Mouse (Mus musculus) intestine, postnatal 0 days (tissue): ENCODE measurements around the gene Hbq1a. TPM values are rescaled to one million over a fixed set of nuclear protein-coding genes. Genes with fewer than 3 reads are reported as not detected.

Source experiments
- ATAC-seq: fragments of 200-750 bp; cut with Nextera tagmentation; 2 replicates; pipeline ENCODE4 v1.8.0; 2017; ENCODE audit warnings: mild to moderate bottlenecking, moderate TSS enrichment, moderate library complexity
- H3K27ac ChIP-seq: fragments of 300-500 bp; sonication (generic); 2 replicates; pipeline ENCODE4 v1.5.1; 2014; ENCODE audit warnings: mild to moderate bottlenecking, low read depth, low read length, moderate library complexity
- H3K27me3 ChIP-seq: fragments of 300-500 bp; sonication (generic); replicated peaks from 2 replicates; pipeline ENCODE4 v1.6.1; 2014; ENCODE audit warnings: low read length, mixed read lengths; ENCODE audit not compliant: control insufficient read depth, insufficient read depth
- H3K36me3 ChIP-seq: fragments of 300-500 bp; sonication (generic); 2 replicates; pipeline ENCODE4 v1.6.1; 2014; ENCODE audit warnings: mild to moderate bottlenecking, moderate library complexity; ENCODE audit not compliant: control insufficient read depth, insufficient read depth
- H3K4me1 ChIP-seq: fragments of 300-500 bp; sonication (generic); replicated peaks from 2 replicates; pipeline ENCODE4 v1.6.1; 2014; ENCODE audit warnings: antibody characterized with exemption, low read length, mixed read lengths; ENCODE audit not compliant: control insufficient read depth, insufficient read depth
- H3K4me2 ChIP-seq: fragments of 300-500 bp; sonication (generic); replicated peaks from 2 replicates; pipeline ENCODE4 v1.6.1; 2014; ENCODE audit warnings: low read depth, mild to moderate bottlenecking, moderate library complexity
- H3K4me3 ChIP-seq: fragments of 300-500 bp; sonication (generic); 2 replicates; pipeline ENCODE4 v1.5.1; 2014; ENCODE audit warnings: low read depth, low read length
- H3K9ac ChIP-seq: fragments of 300-500 bp; sonication (generic); 2 replicates; pipeline ENCODE4 v1.6.1; 2014; ENCODE audit warnings: mild to moderate bottlenecking, low read depth, low read length
- H3K9me3 ChIP-seq: fragments of 300-500 bp; sonication (generic); 2 replicates; pipeline ENCODE4 v1.6.1; 2016; ENCODE audit warnings: mixed run types; ENCODE audit not compliant: control insufficient read depth
- CTCF ChIP-seq: sonication (generic); IDR thresholded peaks from 2 replicates; pipeline ENCODE4 v1.5.1; 2016; ENCODE audit warnings: low read depth, mild to moderate bottlenecking, control low read depth, antibody characterized with exemption, moderate library complexity
- WGBS: fragments of 180-500 bp; shearing (Covaris S2); extraction: QIAGEN DNeasy Blood & Tissue Kit; methylation state at CpG from one replicate; pipeline ENCODE4 v1.1.7; 2014; 5-methylcytosine and 5-hydroxymethylcytosine counted together
- polyA plus RNA-seq: library from polyadenylated mRNA; unstranded; fragments of >200 nt; fragmentation: Nextera tagmentation; extraction: Ambion mirVana; gene quantifications from 2 replicates; pipeline ENCODE4 v1.2.1, GENCODE M21; 2015

Hbq1a gene
- polyA plus RNA-seq, 1 experiment from 2014 or later: 0.21 TPM

DNA sequence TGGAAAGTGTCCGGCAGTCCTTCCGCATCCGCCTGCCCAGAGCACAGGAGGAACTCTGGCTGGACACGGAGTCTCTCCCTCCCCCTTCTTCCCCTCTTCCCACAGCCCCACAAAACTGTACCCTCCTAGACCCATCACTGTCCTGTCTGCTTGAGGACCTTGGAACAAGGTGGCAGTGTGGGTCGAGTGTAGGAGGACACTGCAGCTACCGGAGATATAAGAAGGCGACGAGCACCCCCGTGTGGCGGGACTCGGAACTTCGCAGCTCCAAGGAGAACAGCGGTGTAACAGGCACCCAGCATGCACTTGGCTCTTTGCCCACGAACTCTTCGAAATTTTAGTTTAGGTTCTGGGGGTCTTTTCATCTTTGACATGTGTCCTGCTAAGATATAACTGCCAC lies 24.7 kb downstream of the Hbq1a start:
- Histone ChIP-seq H3K27ac (no peak overlapping the region), H3K4me1 (no peaks in the 10 kb centered on the region), H3K9me3 (no peaks in the 10 kb centered on the region), H3K36me3 (no peaks in the 10 kb centered on the region), H3K27me3 (no peaks in the 10 kb centered on the region), H3K4me3 (peak overlapping the region; percentile 21; the same call in 1 of the 2 replicates), H3K9ac (0 out of 2 replicates have a peak overlapping the region, but pooled peaks have one; percentile 3), H3K4me2 (peak overlapping the region; percentile 59)
- TF ChIP-seq CTCF: peak; percentile 93
- ATAC-seq: peak; percentile 72
- 14% methylated on average over 15 of the region's 15 CpGs for whole genome bisulfite sequencing

DNA sequence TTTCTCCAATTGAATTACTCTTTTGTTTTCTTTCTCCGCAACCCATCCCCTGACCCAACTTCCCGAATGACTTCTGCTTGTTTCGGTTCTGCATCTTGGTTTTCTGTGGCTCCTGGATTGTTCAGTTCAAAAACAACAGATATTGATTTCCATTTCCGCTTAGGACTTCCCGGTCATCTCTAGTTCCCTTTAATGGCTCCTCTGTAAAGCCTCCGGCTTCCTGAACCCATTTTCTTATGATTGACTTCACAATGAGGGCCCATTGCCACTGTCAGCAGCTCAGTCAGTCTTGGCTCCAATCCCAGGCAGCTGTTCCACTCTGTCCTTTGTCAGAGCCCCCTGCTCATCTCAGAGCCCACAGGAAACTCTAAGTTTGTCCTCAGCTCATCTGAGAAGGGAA lies 31.2 kb downstream of the Hbq1a start:
- Histone ChIP-seq H3K9me3 (no peaks in the 10 kb centered on the region), H3K27me3 (no peaks in the 10 kb centered on the region), H3K9ac (no peak overlapping the region), H3K36me3 (no peaks in the 10 kb centered on the region), H3K27ac (no peak overlapping the region), H3K4me2 (no peak overlapping the region), H3K4me3 (no peak overlapping the region), H3K4me1 (no peaks in the 10 kb centered on the region)
- 53% methylated on average over 6 of the region's 6 CpGs for WGBS
- no peak for TF ChIP-seq CTCF
- ATAC-seq: no peak

DNA sequence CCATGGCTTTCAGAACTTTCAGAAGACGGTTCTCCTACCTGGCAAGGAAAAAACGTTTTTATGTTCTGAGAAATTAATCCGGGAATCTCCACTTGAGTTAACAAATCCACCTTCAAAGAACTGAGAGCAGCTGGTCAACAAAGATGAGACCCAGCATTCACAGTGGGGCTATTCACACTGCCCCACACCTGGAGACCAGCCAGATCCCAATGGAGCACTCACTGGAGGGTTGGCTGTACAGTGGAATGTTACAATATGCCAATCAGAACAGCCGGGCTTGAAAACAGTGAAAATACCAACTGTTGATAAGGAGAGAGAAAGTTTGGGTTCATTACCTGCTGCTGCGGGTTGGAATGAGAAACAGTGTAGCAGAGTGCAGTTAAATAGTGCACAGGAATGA lies 32.0 kb downstream of the Hbq1a start:
- TF ChIP-seq CTCF: no peak
- no peaks in the 10 kb centered on the region for H3K4me1 ChIP-seq
- H3K4me3 ChIP-seq: no peak overlapping the region
- H3K27ac ChIP-seq: no peak overlapping the region
- no peaks in the 10 kb centered on the region for H3K9me3 ChIP-seq
- WGBS: 49% methylated on average over 5 of the region's 5 CpGs
- no peak overlapping the region for H3K4me2 ChIP-seq
- ATAC-seq: no peak
- H3K9ac ChIP-seq: no peak overlapping the region
- no peaks in the 10 kb centered on the region for H3K27me3 ChIP-seq
- H3K36me3 ChIP-seq: no peaks in the 10 kb centered on the region

DNA sequence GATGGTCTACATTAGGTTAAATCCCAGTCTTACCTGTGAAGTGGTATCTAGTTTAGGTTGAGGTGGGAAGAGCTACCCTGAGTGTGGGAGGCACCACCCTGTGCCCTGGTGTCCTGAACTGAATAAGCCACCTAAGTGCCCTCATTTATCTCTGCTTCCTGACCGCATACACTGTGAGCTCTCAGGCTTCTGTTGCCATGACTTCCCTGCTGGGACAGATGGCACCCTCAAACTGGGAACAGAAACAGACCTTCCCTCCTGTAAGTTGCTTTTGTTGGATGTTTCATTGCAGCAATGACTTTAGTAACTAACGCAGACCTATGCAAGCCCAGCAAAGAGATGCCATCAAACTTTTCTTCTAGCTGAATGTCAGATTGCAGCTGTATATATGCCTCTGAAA lies 33.4 kb downstream of the Hbq1a start:
- Histone ChIP-seq H3K4me3 (no peak overlapping the region), H3K4me1 (no peaks in the 10 kb centered on the region), H3K27ac (no peak overlapping the region), H3K9ac (no peak overlapping the region), H3K4me2 (no peak overlapping the region), H3K9me3 (0 out of 2 replicates have a peak, but pooled peaks cover 3% of the 10 kb centered on the region), H3K36me3 (no peaks in the 10 kb centered on the region), H3K27me3 (no peaks in the 10 kb centered on the region)
- ATAC-seq: no peak
- WGBS: 76% methylated on average over 2 of the region's 2 CpGs
- no peak for TF ChIP-seq CTCF

DNA sequence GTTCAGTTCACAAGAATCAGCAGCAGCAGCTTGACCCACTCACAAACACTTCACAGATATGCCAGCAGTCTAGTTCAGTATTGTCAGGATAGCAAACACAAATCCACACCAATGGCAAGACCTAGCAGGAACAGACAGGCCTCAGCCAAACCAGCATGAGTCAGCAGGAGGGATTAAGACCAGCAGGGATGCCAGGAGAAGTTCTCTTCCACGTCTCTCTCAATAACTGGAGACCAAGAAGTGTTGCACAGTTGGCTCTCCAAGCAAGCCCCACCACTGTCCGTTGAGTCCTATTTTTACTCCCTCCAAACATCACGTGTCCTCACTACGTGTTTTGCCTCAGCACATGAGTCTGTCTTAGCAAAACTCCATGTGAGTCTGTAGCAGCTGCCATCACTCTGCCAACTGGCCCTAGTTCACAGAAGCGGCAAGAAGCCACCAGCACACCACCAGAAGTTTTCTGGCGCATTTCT lies 36.6 kb downstream of the Hbq1a start:
- Histone ChIP-seq H3K4me1 (no peaks in the 10 kb centered on the region; the same call in 1 of the 2 replicates), H3K36me3 (no peaks in the 10 kb centered on the region), H3K4me3 (no peak overlapping the region)

DNA sequence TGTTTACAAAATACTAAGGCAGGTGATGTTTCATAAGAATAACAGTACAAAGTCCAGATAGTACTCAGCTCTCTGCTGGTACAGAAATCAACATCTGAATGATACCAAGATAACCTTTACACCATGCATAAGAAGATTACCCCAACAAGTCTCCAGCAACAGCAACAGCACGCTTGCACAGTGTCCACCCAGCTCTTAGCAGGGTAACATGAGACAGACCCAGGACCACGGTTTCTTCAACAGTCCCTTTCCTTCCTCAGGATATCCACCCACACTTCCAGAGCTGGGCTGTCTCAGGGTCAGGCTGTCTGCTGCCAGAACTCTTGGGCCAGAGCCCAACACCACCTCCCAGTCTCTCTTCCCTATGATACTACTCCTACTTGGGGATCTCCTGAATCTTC lies 39.3 kb downstream of the Hbq1a start:
- no peaks in the 10 kb centered on the region; the same call in 1 of the 2 replicates for H3K4me1 ChIP-seq
- H3K27ac ChIP-seq: no peak overlapping the region
- ATAC-seq: peak; percentile 67
- TF ChIP-seq CTCF: no peak
- H3K4me3 ChIP-seq: no peak overlapping the region
- no peak overlapping the region for H3K4me2 ChIP-seq
- H3K9me3 ChIP-seq: 0 out of 2 replicates have a peak, but pooled peaks cover 3% of the 10 kb centered on the region
- H3K36me3 ChIP-seq: no peaks in the 10 kb centered on the region
- 20% methylated on average over 2 of the region's 2 CpGs for WGBS
- no peak overlapping the region for H3K9ac ChIP-seq
- no peaks in the 10 kb centered on the region for H3K27me3 ChIP-seq

More for the DNA sequence above, 36.6 kb downstream of the Hbq1a start:
- H3K9me3 ChIP-seq: 0 out of 2 replicates have a peak, but pooled peaks cover 3% of the 10 kb centered on the region
- no peak overlapping the region for H3K9ac ChIP-seq
- WGBS: 93% methylated on average over 6 of the region's 6 CpGs
- no peaks in the 10 kb centered on the region for H3K27me3 ChIP-seq
- no peak overlapping the region for H3K27ac ChIP-seq
- ATAC-seq: no peak
- no peak for TF ChIP-seq CTCF
- no peak overlapping the region for H3K4me2 ChIP-seq
